Mouse (Mus musculus): ENCODE measurements around the gene Olfr773.
"Not testable (repeated sequence)": the region's sequence is repeated elsewhere in the genome, so short reads cannot be mapped to it uniquely, and the experiment has no call there.

Olfr773 gene

GRCm38 (mm10) chr10:129187319-129187718 lies at the start of gene Olfr773:
Gene Olfr773, minus strand, starts transcription at chr10:129187419.
- DNase-seq (ENCODE audit: low spot score): not testable (repeated sequence)

GRCm38 (mm10) chr10:129235904-129236303 lies 48.7 kb upstream of the Olfr773 start, which contains the start of gene Olfr774:
Gene Olfr774, plus strand, starts transcription at chr10:129236204.
- DNase-seq (ENCODE audit: low spot score): no peak

- no peak for DNase-seq (ENCODE audit: low spot score)
Observed at GRCm38 (mm10) chr10:129230737-129231136, 43.5 kb upstream of the Olfr773 start.

GRCm38 (mm10) chr10:129177821-129178220 lies 9.4 kb downstream of the Olfr773 start, which contains the start of gene Olfr772:
Gene Olfr772, minus strand, starts transcription at chr10:129177921.
- not testable (repeated sequence) for DNase-seq (ENCODE audit: low spot score)

- no peak for DNase-seq (ENCODE audit: low spot score)
Observed at GRCm38 (mm10) chr10:129164651-129165050, 22.6 kb downstream of the Olfr773 start, which contains the start of gene Olfr771. Gene Olfr771, minus strand, starts transcription at chr10:129164751.

- no peak for DNase-seq (ENCODE audit: low spot score)
Observed at GRCm38 (mm10) chr10:129138898-129139297, 48.3 kb downstream of the Olfr773 start, which contains the start of gene Olfr770. Gene Olfr770, minus strand, starts transcription at chr10:129138998.

Data from lung, postnatal 25 days (tissue).